11 mouse cellular contexts compared by ENCODE assay signal in the genomic region with DNA sequence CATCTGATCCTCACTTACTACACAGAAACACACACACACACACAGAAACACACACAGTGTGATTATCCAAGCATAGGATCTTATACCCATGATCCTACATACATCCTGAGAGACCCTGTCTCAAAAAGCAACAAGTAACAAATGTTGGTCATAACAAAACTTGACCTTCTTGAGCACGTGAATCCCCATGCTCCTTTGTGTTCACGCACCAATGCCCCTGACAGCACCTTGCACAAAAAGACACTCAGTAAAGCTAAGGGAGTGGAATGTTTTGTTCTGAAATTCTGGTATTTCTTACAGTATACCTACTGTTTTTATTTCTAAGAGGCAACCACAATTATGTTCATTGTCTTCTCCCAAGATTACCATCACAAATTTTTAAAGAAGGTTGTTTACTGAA. TPM values are rescaled to one million over a fixed set of nuclear protein-coding genes. Genes with fewer than 3 reads are reported as not detected.
DNase-seq lines count a peak whose midpoint lies in the region; ATAC-seq lines count a peak whose summit lies in the region.
"Had no signal": no experiment of that assay in that cellular context is flagged by ENCODE, and none has a peak within 500 bp of the region (broad histone marks: within the 10 kb centered on the region; RNA-seq: fewer than 3 reads in every experiment).

No protein-coding gene starts in this region.

- no peak for DNase-seq in heart, embryonic 10.5 days (ENCODE audit: low spot score)
- DNase-seq in heart, adult 9 months (ENCODE audit: low spot score in 2 of 2), result no peak
- peak; percentile 53 for DNase-seq in A20 (ENCODE audit: low read depth, low spot score)
- DNase-seq in spleen, postnatal 36 days (ENCODE audit: low spot score in 2 of 2), result no peak
- no peak for DNase-seq in thymus, postnatal 25 days
- DNase-seq in cerebellum, adult 9-11 months, result no peak
- DNase-seq: kidney, adult 8-10 months; lung, postnatal 4 days; right cerebral cortex, postnatal 14 days had no signal

- no peak for ATAC-seq in forebrain, embryonic 12.5 days (ENCODE audit: low FRiP score)
- ATAC-seq in liver, embryonic 12.5 days, result no peak

- H3K4me3 ChIP-seq in heart, embryonic 10.5 days, result peak overlapping the region; percentile 86
- H3K4me3 ChIP-seq in forebrain, embryonic 12.5 days (replicated peaks), result peak overlapping the region; percentile 72; the same call in 1 of the 2 replicates
- H3K4me3 ChIP-seq in liver, embryonic 12.5 days, result peak overlapping the region; percentile 84

- no peaks in the 10 kb centered on the region for H3K9me3 ChIP-seq in heart, embryonic 10.5 days
- no peaks in the 10 kb centered on the region for H3K9me3 ChIP-seq in forebrain, embryonic 12.5 days
- H3K9me3 ChIP-seq in liver, embryonic 12.5 days (replicated peaks), result no peaks in the 10 kb centered on the region

- peaks cover 12% of the 10 kb centered on the region; the same call in 1 of the 2 replicates for H3K27me3 ChIP-seq in heart, embryonic 10.5 days (ENCODE audit: insufficient read depth, poor library complexity, severe bottlenecking)
- peaks cover 7% of the 10 kb centered on the region; the same call in 1 of the 2 replicates for H3K27me3 ChIP-seq in forebrain, embryonic 12.5 days
- H3K27me3 ChIP-seq in liver, embryonic 12.5 days (replicated peaks), result peaks cover 24% of the 10 kb centered on the region

- peaks cover 26% of the 10 kb centered on the region for H3K4me1 ChIP-seq in heart, embryonic 10.5 days
- peaks cover 22% of the 10 kb centered on the region for H3K4me1 ChIP-seq in forebrain, embryonic 12.5 days
- peaks cover 39% of the 10 kb centered on the region for H3K4me1 ChIP-seq in liver, embryonic 12.5 days

- H3K27ac ChIP-seq in heart, embryonic 10.5 days, result no peak overlapping the region
- no peak overlapping the region for H3K27ac ChIP-seq in forebrain, embryonic 12.5 days
- no peak overlapping the region for H3K27ac ChIP-seq in liver, embryonic 12.5 days

- WGBS in heart, embryonic 10.5 days, result 87% methylated on average over 2 of the region's 2 CpGs
- 50% methylated on average over 2 of the region's 2 CpGs for WGBS in forebrain, embryonic 12.5 days
- 88% methylated on average over 2 of the region's 2 CpGs for WGBS in liver, embryonic 12.5 days (ENCODE audit: insufficient replicate concordance)

- peaks cover 32% of the 10 kb centered on the region for H3K36me3 ChIP-seq in heart, embryonic 10.5 days
- H3K36me3 ChIP-seq in forebrain, embryonic 12.5 days (replicated peaks), result peaks cover 25% of the 10 kb centered on the region
- H3K36me3 ChIP-seq in liver, embryonic 12.5 days, result peaks cover 37% of the 10 kb centered on the region

- peak overlapping the region; percentile 84 for H3K4me2 ChIP-seq in forebrain, embryonic 12.5 days
- peak overlapping the region; percentile 86 for H3K4me2 ChIP-seq in liver, embryonic 12.5 days

- no peak overlapping the region; the same call in 1 of the 2 replicates for H3K9ac ChIP-seq in forebrain, embryonic 12.5 days
- H3K9ac ChIP-seq in liver, embryonic 12.5 days, result peak overlapping the region; percentile 86

RNA-seq across cellular contexts. Expression of a gene that starts 1.2 kb away (rescaled TPM):
- 206 and 238 TPM in 2 replicates for polyA plus RNA-seq in heart, embryonic 10.5 days (2016; fragmentation: Nextera tagmentation; extraction: Ambion mirVana)
- polyA plus RNA-seq in forebrain, embryonic 12.5 days (2016; fragmentation: Nextera tagmentation; extraction: Ambion mirVana), result 274 and 279 TPM in 2 replicates
- polyA plus RNA-seq in liver, embryonic 12.5 days (2016; fragmentation: Nextera tagmentation; extraction: Ambion mirVana), result 192 and 196 TPM in 2 replicates

RNA-seq across cellular contexts. Expression of a gene that starts 1.4 kb away (rescaled TPM):
- 0.62 and 0.93 TPM in 2 replicates for polyA plus RNA-seq in heart, embryonic 10.5 days (2016; fragmentation: Nextera tagmentation; extraction: Ambion mirVana)
- polyA plus RNA-seq in forebrain, embryonic 12.5 days (2016; fragmentation: Nextera tagmentation; extraction: Ambion mirVana), result 1.7 and 2.4 TPM in 2 replicates
- polyA plus RNA-seq in liver, embryonic 12.5 days (2016; fragmentation: Nextera tagmentation; extraction: Ambion mirVana), result 0.85 and 0.97 TPM in 2 replicates

RNA-seq across cellular contexts. Expression of a gene that starts 5.4 kb away (rescaled TPM):
- not detected in 2 replicates for polyA plus RNA-seq in heart, embryonic 10.5 days (2016; fragmentation: Nextera tagmentation; extraction: Ambion mirVana)
- not detected in 2 replicates for polyA plus RNA-seq in forebrain, embryonic 12.5 days (2016; fragmentation: Nextera tagmentation; extraction: Ambion mirVana)
- polyA plus RNA-seq in liver, embryonic 12.5 days (2016; fragmentation: Nextera tagmentation; extraction: Ambion mirVana), result not detected in 2 replicates

RNA-seq across cellular contexts. Expression of a gene that starts 21.2 kb away (rescaled TPM):
- 0.05 and 0.09 TPM in 2 replicates for polyA plus RNA-seq in heart, embryonic 10.5 days (2016; fragmentation: Nextera tagmentation; extraction: Ambion mirVana)
- 0.09 TPM in 1 of 2 replicates, not detected in the other for polyA plus RNA-seq in forebrain, embryonic 12.5 days (2016; fragmentation: Nextera tagmentation; extraction: Ambion mirVana)
- polyA plus RNA-seq in liver, embryonic 12.5 days (2016; fragmentation: Nextera tagmentation; extraction: Ambion mirVana), result 7.3 and 7.6 TPM in 2 replicates

RNA-seq across cellular contexts. Expression of a gene that starts 43.9 kb away (rescaled TPM):
- not detected in 2 replicates for polyA plus RNA-seq in heart, embryonic 10.5 days (2016; fragmentation: Nextera tagmentation; extraction: Ambion mirVana)
- not detected in 2 replicates for polyA plus RNA-seq in forebrain, embryonic 12.5 days (2016; fragmentation: Nextera tagmentation; extraction: Ambion mirVana)
- polyA plus RNA-seq in liver, embryonic 12.5 days (2016; fragmentation: Nextera tagmentation; extraction: Ambion mirVana), result not detected in 2 replicates
